Mouse (Mus musculus) T-helper 2 cell (primary cell): ENCODE measurements around the gene Slain2.

ENCODE experiments used
- in situ Hi-C: fragments of 300-600 bp; cut with MboI, MseI; formaldehyde crosslinking; loops from one replicate; pipeline ENCODE4 v1.15.1; 2025; ENCODE audit warnings: high pct_unique_total_duplicates

Slain2 gene

DNA sequence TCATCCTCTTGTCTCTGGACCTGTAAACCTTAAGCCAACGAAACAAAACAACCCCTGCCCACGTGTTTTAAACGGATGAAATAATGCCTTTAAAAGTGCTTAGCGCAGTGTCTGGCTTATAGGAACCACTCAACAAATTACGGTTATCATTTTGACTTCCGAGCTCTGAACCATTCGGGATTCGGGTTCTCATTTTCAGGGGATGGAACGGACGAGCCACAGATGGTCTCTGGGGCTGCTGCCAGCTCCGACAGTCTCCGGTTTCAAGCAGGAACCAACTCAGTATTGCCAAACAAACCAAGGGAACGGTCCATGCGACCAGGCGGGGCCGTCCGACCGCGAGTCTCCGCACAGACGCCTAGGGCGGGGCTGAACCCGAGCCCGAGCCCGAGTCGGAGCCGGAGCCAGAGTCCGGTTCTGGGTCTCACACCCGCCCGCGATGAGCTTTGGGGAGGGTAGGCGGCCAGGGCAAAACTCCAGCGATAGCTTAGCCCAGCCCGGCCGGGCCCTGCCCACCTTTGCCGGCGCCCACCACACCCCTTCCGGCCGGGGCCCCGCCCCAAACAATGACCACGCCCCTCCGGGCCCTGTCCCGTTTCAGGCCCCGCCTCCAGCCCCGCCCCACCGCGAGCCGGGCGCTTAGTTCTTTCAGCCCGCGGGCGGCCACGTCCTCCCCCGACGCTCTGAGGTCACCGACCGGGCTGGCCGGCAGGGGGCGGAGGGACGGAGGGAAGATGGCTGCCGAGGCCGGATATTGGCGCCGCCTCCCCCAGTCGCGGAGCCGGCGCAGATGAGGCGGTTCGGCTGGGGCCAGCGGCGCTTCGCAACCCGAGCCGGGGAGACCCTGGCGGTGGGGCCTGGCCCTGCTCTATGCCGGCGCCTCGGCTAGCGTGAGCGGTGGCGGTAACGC, at the start of gene Slain2:
Gene Slain2, plus strand, starts transcription at position 657 of the 910 bp plus-strand sequence.
- in situ Hi-C loops: no loop called here

DNA sequence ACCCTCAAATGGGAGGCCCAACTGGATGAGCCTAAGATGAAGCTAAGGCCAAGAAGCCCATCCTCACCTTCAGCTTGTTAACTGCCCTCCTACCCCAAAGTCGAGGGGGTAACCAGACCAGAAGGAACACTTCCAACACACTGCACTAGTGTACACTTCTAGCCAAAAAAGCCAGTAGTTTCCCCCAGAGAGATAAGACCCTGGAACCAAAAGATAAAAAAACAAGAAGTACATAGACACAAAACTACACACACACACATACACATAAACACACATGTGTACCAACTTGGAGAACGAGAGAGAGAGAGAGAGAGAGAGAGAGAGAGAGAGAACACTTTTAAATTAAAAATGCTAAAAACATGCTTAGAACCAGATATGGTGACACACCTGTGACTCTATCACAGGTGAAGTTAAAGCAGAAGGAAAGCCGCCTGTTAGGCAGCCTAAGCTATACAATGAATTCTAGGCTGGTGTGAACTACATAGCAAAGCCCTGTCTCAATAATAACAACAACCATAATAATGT, 49.4 kb upstream of the Slain2 start:
- in situ Hi-C loops: no loop called here

DNA sequence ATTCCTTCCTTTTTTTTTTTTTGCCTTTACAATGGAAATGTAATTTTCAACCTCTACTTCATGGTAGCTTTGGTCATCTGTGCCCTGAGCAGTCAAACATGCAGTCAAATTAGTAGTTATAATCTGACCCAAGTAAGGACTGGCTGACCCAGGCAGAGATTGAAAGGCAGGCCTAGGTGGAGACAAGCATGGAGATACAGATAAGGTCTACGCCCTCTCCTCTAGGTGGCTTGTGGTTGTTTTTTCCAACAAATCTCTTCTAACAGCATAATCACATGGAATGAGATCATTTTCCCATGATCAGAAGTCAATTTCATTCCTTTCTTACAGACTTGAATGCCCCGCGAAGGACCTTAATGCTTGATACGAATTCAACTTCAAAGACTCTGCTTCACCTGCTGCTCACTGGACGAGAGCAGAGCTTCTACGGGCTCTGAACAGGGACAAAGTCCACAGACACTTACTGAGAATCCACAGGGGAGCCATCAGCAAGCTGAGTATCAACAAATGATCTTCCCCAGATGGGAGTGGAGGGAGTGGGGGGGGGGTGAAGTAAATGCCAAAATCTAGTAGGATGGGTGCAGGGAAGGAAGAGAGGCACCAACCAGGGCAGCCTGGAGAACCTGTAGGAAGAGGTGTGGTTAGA, 47.7 kb upstream of the Slain2 start:
- in situ Hi-C loops: no loop called here

DNA sequence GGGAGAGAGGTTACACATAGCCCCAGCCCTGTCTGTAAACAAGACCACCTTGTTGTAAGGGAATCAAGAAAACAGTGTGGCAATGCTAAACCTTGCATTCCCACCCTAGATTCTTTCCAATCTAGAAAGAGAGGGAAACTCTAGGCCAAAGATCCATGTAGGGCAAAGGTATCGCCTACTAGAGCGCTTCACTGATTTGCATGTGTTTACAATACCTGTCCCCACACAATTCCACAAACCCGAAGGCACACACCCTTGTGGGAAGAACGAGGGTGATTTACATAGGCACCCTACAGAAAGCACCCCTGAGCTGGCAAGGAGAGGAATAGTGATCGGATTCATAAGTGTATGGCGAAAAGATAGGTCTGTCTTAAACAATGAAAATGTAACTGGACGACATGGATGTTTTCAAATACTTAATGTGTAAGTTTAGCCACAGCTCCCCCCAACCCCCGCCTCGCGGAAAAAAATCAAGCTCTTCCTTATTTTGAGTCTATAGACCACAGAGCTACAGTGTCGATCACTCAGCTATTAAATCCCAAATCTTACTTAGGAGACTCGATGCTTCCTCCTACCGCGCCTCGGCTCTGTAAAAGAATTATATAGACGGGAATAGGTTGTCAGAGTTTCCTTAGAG, 47.0 kb upstream of the Slain2 start:
- in situ Hi-C loops: no loop called here

DNA sequence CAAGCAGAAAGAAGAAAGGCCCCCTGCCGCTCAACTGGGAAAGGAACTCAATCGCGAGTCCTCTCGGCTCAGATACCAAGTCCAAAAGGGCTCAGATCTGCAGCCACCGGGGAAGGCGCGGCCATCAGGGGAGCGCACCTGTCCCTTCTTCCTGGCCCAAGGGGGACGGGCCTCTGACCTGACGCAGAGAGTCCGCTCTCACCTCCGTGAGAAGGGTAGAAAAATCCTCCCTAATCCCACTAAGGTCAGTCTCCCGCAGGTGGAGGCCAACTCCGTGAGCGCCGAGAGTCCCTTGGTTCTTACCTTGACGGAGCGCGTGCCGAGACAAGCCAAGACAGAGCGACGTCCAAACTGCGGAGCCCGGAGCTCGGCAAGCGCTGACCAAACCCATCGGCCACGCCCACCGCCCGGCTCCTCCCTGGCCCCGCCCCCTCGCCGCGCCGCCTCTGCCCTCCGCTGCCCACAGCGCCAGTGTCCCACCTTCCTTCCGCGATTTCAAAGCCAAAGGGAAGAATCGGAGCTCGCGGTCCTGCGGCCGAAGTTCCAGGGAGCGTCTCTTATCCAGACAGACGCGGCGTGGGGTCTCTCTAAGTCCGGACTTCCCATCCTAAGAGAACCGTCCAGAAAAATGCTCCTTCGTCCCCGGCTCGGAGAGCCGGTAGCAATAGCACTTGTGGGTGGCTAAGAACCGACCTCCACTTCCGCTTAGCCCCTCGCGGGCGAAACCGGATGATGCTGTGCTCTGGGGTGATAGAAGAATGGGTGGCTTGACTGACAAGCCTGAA, 45.8 kb upstream of the Slain2 start, which contains the start of gene Tec:
Gene Tec, minus strand, starts transcription at position 393 of the 785 bp plus-strand sequence.
- in situ Hi-C loops: no loop called here

DNA sequence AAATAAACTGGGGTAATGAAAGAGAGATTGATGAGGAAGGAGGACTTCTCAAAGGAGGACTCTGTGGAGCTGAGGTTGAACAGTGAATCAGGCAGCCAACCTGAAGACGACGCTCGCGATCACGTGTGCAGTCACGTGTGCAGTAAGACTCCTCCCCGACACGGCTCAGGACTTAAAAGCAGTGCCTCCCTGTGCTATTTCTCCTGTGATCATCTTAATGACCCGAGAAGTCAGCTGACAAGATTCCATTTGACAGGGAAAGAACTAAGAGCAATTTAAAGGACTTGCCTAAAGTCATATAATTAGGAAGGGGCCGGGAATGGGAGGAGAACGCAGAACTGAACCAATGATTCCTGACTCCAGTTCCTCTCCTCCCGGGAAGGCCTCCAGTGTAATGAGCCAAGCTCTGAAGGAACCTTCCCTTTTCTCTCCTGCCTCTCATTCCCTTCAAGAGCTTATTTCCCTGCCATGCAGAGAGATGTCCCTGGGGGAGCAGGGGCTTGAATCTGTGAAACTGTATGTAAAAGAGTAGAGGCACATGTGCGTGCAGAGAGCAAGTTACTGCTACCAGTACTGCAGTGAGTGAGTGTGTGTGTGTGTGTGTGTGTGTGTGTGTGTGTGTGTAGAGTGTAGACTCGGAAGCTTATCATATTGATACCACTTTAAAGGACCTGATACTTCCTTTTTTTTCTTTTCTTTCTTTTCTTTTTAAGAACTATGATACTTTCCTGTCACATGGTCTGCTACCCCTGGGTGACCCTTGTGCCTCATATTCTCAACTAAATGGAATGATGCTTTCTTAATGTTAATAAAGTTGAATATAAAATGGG, 44.1 kb upstream of the Slain2 start:
- in situ Hi-C loops: no loop called here

DNA sequence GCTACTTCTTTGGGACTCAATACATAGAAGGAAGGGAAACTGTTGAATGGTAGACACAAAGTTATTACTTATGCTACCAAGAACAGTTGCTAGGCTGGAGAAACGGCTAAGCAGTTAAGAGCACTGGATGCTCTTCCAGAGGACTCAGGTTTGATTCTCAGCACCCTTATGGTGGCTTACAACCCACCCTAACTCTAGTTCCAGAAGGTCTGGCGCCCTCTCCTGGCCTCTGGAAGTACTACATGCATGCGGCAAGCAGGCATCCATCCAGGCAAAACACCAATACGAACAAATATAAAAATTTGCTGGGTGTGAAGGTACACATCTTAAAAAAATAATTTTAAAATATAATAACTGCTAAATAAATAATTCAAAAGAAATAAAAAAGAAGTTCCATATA, 43.0 kb upstream of the Slain2 start:
- in situ Hi-C loops: no loop called here

DNA sequence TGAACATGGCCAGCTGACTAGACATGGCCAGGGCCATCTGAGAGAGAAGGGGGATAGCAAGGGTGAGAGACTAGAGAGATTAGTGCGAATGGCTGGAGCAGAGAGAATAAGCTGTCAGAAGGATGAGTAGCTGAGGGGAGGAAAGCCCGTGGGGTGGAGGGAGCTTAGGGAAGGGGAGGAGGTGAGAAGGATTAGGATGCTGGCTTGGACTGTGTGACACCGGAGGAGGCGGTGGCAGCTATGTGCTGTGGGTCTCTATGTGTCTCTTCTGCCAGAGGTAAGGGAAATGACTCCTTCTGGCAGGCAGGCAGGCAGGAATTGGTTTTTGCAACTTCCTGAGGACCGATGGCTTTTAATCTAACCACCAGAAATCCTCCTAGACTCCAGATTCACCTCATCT, 34.4 kb upstream of the Slain2 start:
- in situ Hi-C loops: no loop called here

DNA sequence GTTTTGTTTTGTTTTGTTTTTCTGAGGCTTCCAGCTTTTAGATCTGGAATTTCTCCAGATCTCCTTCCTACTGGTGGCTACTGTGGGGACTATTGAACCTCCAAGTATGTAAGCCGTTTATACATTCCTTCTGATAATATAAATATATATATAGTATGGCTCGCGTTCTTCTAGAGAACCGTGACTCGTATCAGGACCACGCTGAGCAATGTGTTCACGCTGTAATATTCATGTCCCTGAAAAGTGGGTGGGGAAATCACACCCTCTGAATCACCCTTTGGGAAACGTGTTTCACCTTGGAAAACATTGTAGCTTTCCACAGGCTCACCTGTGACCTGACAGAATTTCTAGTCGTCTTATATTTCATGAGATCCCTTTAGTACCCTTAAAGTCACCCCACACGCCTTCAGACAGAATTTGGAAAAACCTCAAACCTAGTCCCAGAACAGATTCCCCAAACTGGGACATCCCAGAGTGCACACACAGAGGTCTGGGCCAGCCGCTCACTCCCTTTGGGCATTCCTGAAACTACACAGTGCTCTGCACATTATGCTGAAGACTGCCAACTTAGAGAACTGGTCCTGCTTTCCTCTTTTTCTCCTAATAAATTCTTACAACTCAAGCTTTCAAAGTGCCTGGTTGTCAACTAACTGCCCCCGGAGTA, 32.2 kb upstream of the Slain2 start:
- in situ Hi-C loops: no loop called here

DNA sequence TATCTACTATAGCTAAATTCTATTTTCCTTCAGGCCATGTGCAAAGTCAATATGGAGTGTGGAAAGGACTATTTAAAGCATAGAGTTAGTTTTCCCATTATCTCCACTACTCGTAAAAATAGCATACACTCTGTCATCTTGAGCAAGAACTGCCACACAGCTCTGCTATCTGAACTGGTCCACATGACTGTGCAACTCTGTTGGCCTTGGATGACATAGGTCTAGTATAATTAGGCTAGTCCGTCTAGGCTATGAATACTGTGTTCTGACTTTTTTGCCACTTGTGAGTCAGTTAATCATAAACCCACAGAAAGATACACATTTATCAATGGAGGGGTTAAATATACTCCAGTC, 31.7 kb upstream of the Slain2 start:
- in situ Hi-C loops: no loop called here

DNA sequence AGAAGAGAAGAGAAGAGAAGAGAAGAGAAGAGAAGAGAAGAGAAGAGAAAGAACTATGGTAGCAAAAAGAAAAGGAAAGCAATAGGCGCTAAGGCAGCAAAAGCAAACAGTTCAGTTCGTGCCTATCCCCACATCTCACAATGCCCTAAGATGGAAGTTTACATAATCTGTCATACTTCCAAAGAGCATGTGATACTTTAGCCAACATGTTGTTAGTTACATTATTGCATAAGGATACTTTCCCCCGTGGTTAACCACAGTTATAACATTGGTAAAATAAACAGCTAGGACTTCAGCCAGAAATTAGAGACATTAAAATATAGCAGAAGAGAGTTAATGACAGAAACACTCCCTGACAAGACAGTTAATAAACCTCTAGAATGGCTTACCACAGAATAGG, 30.4 kb upstream of the Slain2 start:
- in situ Hi-C loops: no loop called here

DNA sequence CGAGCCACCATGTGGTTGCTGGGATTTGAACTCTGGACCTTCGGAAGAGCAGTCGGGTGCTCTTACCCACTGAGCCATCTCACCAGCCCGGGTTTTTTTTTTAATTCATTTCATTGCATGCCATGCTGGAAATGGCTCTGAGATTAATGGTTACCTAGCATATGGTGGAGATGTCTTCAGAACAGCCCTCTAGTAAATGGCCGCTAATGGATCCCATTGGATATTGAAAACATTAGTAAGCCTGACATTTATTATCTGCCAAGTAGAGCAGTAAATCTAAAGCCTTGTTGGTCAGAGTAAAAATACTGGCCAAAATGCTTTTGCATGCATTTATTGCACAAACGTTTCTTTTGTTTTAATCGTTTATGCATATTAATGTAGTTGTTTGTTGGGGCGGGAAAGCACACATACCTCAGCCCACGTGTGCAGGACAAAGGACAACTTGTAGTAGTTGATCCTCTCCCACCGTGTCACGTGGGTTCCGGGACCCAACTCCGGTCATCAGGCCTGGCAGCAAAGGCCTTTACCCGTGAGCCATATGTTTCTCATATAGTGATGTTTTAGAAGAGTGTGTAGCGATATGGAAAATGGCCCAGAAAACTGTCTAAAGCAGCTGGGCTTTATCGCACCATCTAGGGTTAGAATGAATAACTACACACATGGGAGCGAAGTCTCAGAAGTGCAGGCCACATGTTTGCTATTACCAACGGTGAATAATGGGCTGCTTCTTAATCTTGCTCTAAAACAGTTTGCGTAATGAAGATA, 27.5 kb upstream of the Slain2 start:
- in situ Hi-C loops: no loop called here

DNA sequence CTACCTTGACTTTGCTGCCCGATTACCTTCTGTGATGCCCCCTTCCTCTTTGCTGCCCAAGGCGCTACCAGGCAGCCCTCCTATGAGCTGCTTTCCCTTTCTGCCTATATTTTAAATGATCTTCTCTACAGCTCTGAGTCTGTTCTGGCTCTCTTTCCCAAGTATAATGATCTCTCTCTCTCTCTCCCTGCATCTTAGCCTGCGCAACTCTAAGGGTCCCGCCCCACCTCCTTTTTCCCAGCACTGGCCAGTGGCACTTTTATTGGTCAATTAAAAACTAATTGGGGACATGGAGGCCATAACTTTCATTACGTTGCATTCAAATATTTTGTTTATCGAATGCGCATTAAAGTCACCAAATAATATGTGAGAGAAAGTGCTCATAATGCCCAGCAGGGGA, 25.8 kb upstream of the Slain2 start:
- in situ Hi-C loops: no loop called here

DNA sequence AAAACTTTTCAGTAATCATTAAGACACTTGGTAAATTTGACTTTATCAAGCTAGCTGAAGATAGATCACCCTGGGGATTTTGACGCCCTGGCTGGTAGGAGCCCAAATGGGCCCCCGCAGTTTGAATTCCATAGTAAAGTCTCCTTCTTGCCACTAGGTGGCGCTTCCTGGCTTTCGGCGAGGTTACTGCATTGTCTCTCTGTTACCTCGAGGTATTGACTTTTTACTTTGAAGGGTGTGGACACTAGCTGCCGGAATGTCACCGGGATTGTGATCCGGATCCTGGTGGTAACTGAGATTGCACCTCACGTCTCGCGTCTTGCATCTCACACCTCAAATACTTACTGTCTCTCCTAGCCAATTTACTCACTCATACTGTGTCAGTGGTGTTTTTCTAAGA, 22.6 kb upstream of the Slain2 start:
- in situ Hi-C loops: no loop called here

DNA sequence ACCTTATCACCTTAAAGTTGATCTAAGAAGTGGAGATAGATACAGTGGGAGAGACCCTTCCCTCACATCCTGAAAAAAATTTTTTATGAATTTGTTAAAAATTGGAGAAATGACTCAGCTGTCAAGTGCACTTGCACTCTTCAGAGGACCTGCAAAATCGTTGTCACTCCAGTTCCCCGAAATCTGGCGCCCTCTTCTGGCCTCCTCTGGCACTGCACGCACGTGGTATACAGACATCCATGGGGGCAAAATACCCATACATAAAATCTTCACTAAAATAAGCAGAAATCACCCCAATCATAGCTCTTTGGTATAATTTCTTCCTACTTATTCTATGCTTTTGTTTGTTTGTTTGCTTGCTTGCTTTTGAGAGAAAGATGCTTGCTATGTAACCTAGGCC, 20.1 kb upstream of the Slain2 start:
- in situ Hi-C loops: no loop called here

DNA sequence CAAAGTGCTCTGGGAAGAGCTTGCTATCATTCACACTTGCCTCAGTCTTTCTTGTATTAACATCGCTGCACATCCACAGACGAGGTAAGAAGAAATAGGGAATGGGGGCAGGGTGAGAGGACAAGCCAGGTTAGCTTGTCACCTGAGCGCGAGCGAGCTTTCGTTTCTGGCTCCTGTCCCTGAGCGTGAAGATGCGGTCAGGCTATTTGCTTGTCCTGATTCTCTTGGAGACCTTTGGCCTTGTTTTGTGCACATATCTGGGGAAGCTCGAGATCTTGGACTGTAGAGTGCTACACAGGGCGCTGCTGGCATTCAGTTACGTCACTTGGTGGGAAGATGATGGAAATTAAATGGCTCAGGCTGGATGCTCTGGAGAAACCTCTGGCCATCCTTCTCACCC, 18.8 kb upstream of the Slain2 start:
- in situ Hi-C loops: no loop called here

DNA sequence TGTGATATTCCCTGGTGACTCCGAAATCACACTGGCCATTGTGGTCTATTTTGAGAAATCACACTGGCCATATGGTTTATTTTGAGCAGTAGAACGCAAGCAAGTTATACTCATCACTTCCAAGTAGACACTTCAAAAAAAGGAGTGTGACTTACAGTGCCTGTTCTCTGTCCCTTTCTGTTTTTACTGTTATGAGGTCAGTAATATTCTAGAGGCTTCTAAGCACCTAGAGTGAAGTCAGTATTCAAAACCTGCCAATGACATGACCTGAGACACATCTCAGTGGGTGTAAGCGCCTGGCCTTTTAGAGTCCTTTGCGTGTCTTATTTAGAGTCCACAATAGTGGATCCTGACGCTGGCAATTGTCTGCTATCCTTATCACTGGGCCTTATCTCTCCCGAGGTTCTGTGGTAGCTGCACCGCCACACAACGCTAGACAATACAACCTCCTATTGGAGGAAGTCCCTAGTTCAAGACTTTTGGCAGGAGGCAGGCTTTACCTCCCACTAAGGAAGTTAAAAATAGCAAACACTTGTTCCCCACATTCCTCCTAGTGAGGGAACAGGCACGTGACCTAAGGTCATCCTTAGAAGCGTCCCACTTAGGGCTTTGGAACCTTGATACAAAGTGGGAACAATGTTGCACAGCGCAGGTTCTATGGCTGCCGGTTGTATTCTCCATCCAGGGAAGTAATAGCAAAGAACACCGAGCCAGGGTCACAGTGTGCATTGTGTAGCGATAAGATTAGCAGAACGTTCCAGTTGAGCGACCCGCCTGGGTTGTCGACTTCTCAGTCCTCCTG, 17.4 kb upstream of the Slain2 start:
- in situ Hi-C loops: no loop called here

DNA sequence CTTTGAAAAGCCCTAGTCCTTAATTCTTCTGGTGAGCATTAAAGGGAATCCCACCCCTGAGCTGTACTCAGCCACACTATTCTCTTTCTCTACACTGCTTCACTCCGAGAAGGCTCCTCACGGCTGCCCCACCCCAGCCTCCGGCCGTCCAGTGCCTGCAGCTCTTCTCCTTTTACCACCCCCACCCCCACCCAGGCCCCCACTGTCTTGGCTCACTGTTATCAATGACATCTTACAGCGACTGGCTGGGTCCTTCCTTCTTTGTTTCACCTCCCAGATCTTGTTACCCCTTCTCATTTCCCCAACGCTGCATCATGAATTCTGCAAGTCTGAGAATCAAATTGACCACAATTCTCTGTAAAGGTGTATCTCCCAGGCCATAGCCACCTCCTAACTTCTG, 16.1 kb upstream of the Slain2 start:
- in situ Hi-C loops: no loop called here

DNA sequence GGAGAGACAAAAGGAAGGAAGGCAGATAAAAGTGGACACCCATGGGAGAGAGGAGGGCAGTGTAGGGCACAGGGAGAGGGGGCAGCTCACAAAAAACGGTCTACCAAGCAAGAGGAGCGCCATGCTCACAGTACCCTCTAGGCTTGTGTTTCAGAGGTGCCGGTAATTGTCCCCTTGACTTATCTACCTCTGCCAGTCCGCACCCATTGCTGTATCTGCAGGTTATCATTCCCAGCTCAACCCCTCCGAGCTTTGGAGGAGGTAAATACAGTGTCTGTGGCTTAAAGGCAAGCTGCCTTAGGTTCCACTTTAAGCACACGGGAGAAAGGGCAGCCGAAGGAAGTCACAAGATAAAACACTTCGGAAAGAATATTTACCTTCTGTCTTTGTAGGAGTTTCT, 14.8 kb upstream of the Slain2 start:
- in situ Hi-C loops: no loop called here
